Mouse (Mus musculus): Measurements from ENCODE around the gene Ralbp1. TPM values are rescaled to one million over a fixed set of nuclear protein-coding genes. Genes with fewer than 3 reads are reported as not detected.

Ralbp1 gene
- total RNA-seq, 2 experiments from 2014 or later, result 34.3 to 35.6 TPM

GRCm38 (mm10) chr17:65826257-65826656, 59.3 kb downstream of the Ralbp1 start:
- intact Hi-C loops (cut with DNase I), result no loop called here
- no peak for DNase-seq (ENCODE audit: extremely low spot score in 1 of 2, low spot score in 2 of 2)

- intact Hi-C loops (cut with DNase I), result no loop called here
- no peak for DNase-seq (ENCODE audit: extremely low spot score in 1 of 2, low spot score in 2 of 2)
These were observed 61.4 kb downstream of the Ralbp1 start for GRCm38 (mm10) chr17:65824246-65824645.

GRCm38 (mm10) chr17:65822423-65822822, 63.2 kb downstream of the Ralbp1 start:
- DNase-seq (ENCODE audit: extremely low spot score in 1 of 2, low spot score in 2 of 2), result no peak
- intact Hi-C loops (cut with DNase I), result no loop called here

GRCm38 (mm10) chr17:65820197-65820596, 65.4 kb downstream of the Ralbp1 start:
- DNase-seq (ENCODE audit: extremely low spot score in 1 of 2, low spot score in 2 of 2), result no peak
- intact Hi-C loops (cut with DNase I), result no loop called here

- intact Hi-C loops (cut with DNase I), result no loop called here
- DNase-seq (ENCODE audit: extremely low spot score in 1 of 2, low spot score in 2 of 2), result no peak
These were observed 71.8 kb downstream of the Ralbp1 start for GRCm38 (mm10) chr17:65813763-65814162.

- intact Hi-C loops (cut with DNase I), result no loop called here
- no peak for DNase-seq (ENCODE audit: extremely low spot score in 1 of 2, low spot score in 2 of 2)
These were observed 74.6 kb downstream of the Ralbp1 start for GRCm38 (mm10) chr17:65811032-65811431.

GRCm38 (mm10) chr17:65806416-65806815, 79.2 kb downstream of the Ralbp1 start:
- DNase-seq (ENCODE audit: extremely low spot score in 1 of 2, low spot score in 2 of 2), result no peak
- intact Hi-C loops (cut with DNase I), result no loop called here

GRCm38 (mm10) chr17:65805966-65806365, 79.6 kb downstream of the Ralbp1 start:
- intact Hi-C loops (cut with DNase I), result no loop called here
- DNase-seq (ENCODE audit: extremely low spot score in 1 of 2, low spot score in 2 of 2), result no peak

GRCm38 (mm10) chr17:65802026-65802425, 83.6 kb downstream of the Ralbp1 start:
- intact Hi-C loops (cut with DNase I), result no loop called here

GRCm38 (mm10) chr17:65800451-65800850, 85.1 kb downstream of the Ralbp1 start:
- intact Hi-C loops (cut with DNase I), result no loop called here
- no peak for DNase-seq (ENCODE audit: extremely low spot score in 1 of 2, low spot score in 2 of 2)

More at GRCm38 (mm10) chr17:65802026-65802425, 83.6 kb downstream of the Ralbp1 start:
- DNase-seq (ENCODE audit: extremely low spot score in 1 of 2, low spot score in 2 of 2), result no peak

GRCm38 (mm10) chr17:65799353-65799752, 86.2 kb downstream of the Ralbp1 start:
- no peak for DNase-seq (ENCODE audit: extremely low spot score in 1 of 2, low spot score in 2 of 2)
- intact Hi-C loops (cut with DNase I), result no loop called here

- no peak for DNase-seq (ENCODE audit: extremely low spot score in 1 of 2, low spot score in 2 of 2)
- intact Hi-C loops (cut with DNase I), result no loop called here
These were observed 87.2 kb downstream of the Ralbp1 start for GRCm38 (mm10) chr17:65798446-65798845.

Other genes with a start within 250 kb of the Ralbp1 start
- under 1 TPM; 0.24 to 0.65 TPM for gene Txndc2, start 243.6 kb downstream of the Ralbp1 start, total RNA-seq (2021)
- 10 to 100 TPM; 82.5 to 84.5 TPM for gene Rab31, start 113.0 kb downstream of the Ralbp1 start, total RNA-seq (2021)
- 10 to 100 TPM; 65.3 to 66.5 TPM for gene Ppp4r1, start 103.2 kb downstream of the Ralbp1 start, total RNA-seq (2021)
- gene Twsg1, start 65.4 kb upstream of the Ralbp1 start, total RNA-seq (2021), result 10 to 100 TPM; 25.6 to 27.4 TPM
- 100 to 1,000 TPM; 110 to 119 TPM for gene Ankrd12, start 191.3 kb upstream of the Ralbp1 start, total RNA-seq (2021)
- gene Ndufv2, start 215.8 kb upstream of the Ralbp1 start, total RNA-seq (2021), result 100 to 1,000 TPM; 246 to 254 TPM
- gene Washc1, start 225.7 kb upstream of the Ralbp1 start, total RNA-seq (2021), result 10 to 100 TPM; 51.5 to 52.9 TPM
- 1 to 10 TPM; 3.6 to 3.9 TPM for gene Ddx11, start 237.7 kb upstream of the Ralbp1 start, total RNA-seq (2021)